Mouse (Mus musculus): Measurements from ENCODE around the gene Mprip. TPM values are rescaled to one million over a fixed set of nuclear protein-coding genes. Genes with fewer than 3 reads are reported as not detected.

The Mprip gene
- total RNA-seq, 2 experiments from 2014 or later = 75.6 to 87.2 TPM

GRCm38 (mm10) chr11:59635251-59635795 is 25.8 kb upstream of the Mprip start:
- no peak for DNase-seq
- intact Hi-C loops (cut with DNase I) = no loop called here
- Histone ChIP-seq H3K27ac (peak overlapping the region; percentile 28; the same call in 1 of the 2 replicates), H3K4me3 (no peak overlapping the region)
- TF ChIP-seq CTCF (IDR thresholded peaks at IDR 0.05) = no peak

- intact Hi-C loops (cut with DNase I) = loop anchor here (2.0 kb wide), 1 partner anchor 25 kb away; the partner anchor contains the start of gene Mprip
- DNase-seq = peak; percentile 34
Observed at GRCm38 (mm10) chr11:59635821-59636694, 25.0 kb upstream of the Mprip start.

DNA sequence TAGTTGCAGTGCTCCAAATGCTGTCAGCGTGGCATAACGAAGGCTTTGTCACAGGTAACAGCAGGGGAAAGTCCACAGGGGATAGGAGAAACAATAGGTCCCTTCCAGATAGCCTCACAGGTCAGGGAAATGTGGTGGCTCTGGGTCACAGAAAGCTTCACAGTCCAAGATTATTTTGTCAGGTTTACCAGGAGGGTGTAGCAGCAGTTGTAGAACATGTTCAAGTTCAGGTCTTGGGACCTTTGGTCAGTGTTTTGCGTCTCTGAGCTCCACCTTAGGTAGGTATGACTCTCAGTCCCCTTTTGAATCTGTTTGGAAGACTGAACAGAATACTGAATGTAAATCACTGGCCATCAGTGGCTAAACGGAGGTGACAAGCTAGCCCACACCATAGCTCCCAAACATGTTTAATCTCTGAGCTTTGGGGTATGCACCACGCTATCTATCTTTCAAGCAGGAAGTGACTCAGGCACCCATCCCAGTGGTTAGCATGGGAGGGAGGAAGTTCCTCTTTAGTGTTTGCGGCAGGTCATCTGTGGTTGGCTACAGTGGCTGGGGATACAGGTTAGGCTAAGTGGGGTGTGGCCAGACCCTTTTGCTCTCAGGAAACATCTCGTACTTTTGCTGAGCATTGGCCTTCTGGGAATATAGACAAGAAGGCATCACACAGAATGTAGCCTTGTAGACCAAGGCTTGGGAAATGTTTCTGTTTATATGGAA is 24.2 kb upstream of the Mprip start:
- intact Hi-C loops (cut with DNase I) = loop anchor here (2.0 kb wide), 1 partner anchor 24 kb away; the partner anchor contains the start of gene Mprip
- H3K4me3 ChIP-seq = no peak overlapping the region
- no peak for TF ChIP-seq CTCF (IDR thresholded peaks at IDR 0.05)
- DNase-seq = no peak
- peak overlapping the region; percentile 25 for H3K27ac ChIP-seq

More at GRCm38 (mm10) chr11:59635821-59636694, 25.0 kb upstream of the Mprip start:
- no peak for TF ChIP-seq CTCF (IDR thresholded peaks at IDR 0.05)
- peak overlapping the region; percentile 28 for H3K27ac ChIP-seq
- no peak overlapping the region for H3K4me3 ChIP-seq

GRCm38 (mm10) chr11:59639957-59640643 is 21.0 kb upstream of the Mprip start:
- no peak for DNase-seq
- intact Hi-C loops (cut with DNase I) = no loop called here
- Histone ChIP-seq H3K27ac (no peak overlapping the region), H3K4me3 (no peak overlapping the region)
- TF ChIP-seq CTCF (IDR thresholded peaks at IDR 0.05) = no peak

DNA sequence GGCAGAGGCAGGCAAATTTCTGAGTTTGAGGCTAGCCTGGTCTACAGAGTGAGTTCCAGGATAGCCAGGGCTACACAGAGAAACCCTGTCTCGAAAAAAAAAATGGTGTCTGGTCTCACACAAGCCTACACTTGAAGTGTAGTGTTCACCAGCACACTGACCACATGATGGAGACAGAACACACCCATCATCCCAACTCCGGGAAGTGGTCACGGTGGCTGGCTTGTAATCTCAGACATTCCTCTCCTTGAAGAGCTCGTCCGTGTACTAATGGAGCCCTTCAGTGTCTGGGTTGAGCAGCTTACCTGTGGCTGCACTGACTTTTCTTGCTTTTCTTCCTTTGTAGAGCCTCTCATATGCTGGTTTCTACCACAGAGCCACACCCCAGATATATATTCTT is 19.9 kb upstream of the Mprip start:
- H3K27ac ChIP-seq = no peak overlapping the region
- peak; percentile 56 for TF ChIP-seq CTCF (IDR thresholded peaks at IDR 0.05)
- intact Hi-C loops (cut with DNase I) = no loop called here
- peak; percentile 39 for DNase-seq
- no peak overlapping the region for H3K4me3 ChIP-seq

DNA sequence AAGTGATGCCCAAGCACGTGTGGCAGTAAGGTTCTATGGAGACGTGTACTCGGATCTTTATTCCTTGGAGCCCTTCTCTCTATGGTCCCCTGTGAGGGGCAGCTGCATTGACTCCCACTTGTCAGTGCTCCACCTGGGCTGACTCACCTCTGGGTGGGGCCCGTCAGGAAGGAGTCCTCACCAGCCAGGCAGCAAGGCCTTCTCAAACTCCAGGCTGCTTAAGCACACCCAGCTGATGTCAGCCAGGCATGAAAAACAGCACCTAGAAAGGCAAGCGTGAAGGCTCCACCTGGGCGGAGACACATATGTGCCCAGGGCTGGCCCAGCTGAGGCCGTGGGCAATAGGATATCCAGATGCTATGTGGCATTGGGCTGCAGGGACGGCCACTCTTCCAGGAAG is 18.7 kb upstream of the Mprip start:
- Histone ChIP-seq H3K4me3 (no peak overlapping the region), H3K27ac (no peak overlapping the region)
- no peak for DNase-seq
- intact Hi-C loops (cut with DNase I) = no loop called here
- TF ChIP-seq CTCF (IDR thresholded peaks at IDR 0.05) = no peak

GRCm38 (mm10) chr11:59645036-59645435 is 16.1 kb upstream of the Mprip start:
- Histone ChIP-seq H3K4me3 (no peak overlapping the region), H3K27ac (no peak overlapping the region)
- no peak for TF ChIP-seq CTCF (IDR thresholded peaks at IDR 0.05)
- intact Hi-C loops (cut with DNase I) = no loop called here
- no peak for DNase-seq

GRCm38 (mm10) chr11:59649058-59649457 is 12.0 kb upstream of the Mprip start:
- no peak for DNase-seq
- no peak for TF ChIP-seq CTCF (IDR thresholded peaks at IDR 0.05)
- Histone ChIP-seq H3K4me3 (no peak overlapping the region), H3K27ac (no peak overlapping the region)
- intact Hi-C loops (cut with DNase I) = no loop called here

GRCm38 (mm10) chr11:59653003-59653402 is 8.1 kb upstream of the Mprip start:
- intact Hi-C loops (cut with DNase I) = no loop called here
- no peak for DNase-seq
- no peak overlapping the region for H3K4me3 ChIP-seq
- TF ChIP-seq CTCF (IDR thresholded peaks at IDR 0.05) = no peak
- H3K27ac ChIP-seq = no peak overlapping the region

DNA sequence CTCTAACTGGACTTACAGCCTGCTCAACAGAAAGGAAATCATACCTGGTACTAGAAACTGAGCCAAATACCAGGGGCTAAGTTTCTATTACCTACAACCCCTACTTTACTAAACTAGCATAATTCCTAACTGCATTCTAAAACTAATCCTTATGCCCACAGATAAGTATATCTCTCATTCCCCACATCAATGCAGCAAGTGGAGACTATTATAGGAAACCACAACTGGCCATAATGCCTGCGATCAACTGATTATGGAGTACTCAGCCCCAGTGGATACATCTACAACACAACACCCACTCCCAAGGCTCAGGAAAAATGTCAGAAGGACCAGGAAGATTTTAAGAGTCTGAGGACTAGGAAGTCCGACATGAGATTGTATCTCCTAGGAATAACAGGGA is 7.6 kb upstream of the Mprip start:
- DNase-seq = no peak
- intact Hi-C loops (cut with DNase I) = no loop called here
- H3K27ac ChIP-seq = no peak overlapping the region
- no peak overlapping the region for H3K4me3 ChIP-seq
- TF ChIP-seq CTCF (IDR thresholded peaks at IDR 0.05) = no peak

GRCm38 (mm10) chr11:59655337-59655736 is 5.8 kb upstream of the Mprip start:
- intact Hi-C loops (cut with DNase I) = no loop called here
- Histone ChIP-seq H3K4me3 (no peak overlapping the region), H3K27ac (peak overlapping the region; percentile 78)
- DNase-seq = no peak
- TF ChIP-seq CTCF (IDR thresholded peaks at IDR 0.05) = no peak

DNA sequence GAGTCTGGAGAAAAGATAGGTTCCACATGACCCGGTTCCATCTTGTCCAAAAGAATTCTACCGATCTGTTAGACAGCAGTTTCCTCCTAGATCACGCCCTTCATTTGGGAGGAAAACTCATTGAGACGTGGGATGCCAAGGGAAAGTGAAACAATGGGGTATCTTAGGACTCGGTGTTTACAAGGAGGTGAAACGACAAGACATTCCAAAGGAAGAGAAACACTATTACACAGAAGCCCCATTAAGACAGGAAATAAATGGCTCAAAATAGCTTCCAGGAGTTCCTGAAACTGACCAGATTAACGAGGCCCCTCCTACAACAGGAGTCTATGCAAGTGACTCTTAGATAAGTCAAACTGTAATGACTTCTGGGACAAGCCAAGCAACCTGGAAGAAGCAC is 5.1 kb upstream of the Mprip start:
- peak overlapping the region; percentile 78 for H3K27ac ChIP-seq
- H3K4me3 ChIP-seq = peak overlapping the region; percentile 20; the same call in 1 of the 2 replicates
- DNase-seq = no peak
- TF ChIP-seq CTCF (IDR thresholded peaks at IDR 0.05) = no peak
- intact Hi-C loops (cut with DNase I) = no loop called here

Data from gastrocnemius, adult 2 months (tissue).